Mouse (Mus musculus) mammary gland, adult 2 months (tissue): ENCODE results near the gene Tnpo2. TPM values are rescaled to one million over a fixed set of nuclear protein-coding genes. Genes with fewer than 3 reads are reported as not detected.

ENCODE experiments used
- polyA plus RNA-seq: library from polyadenylated mRNA; depleted of rRNA; stranded (reverse); fragments of >200 nt; gene quantifications from 2 replicates; pipeline ENCODE4 v1.2.3, GENCODE M21; 2012; ENCODE audit warnings: low replicate concordance; rRNA removed

The Tnpo2 gene
- polyA plus RNA-seq: 63.6 and 82.2 TPM in 2 replicates

DNA sequence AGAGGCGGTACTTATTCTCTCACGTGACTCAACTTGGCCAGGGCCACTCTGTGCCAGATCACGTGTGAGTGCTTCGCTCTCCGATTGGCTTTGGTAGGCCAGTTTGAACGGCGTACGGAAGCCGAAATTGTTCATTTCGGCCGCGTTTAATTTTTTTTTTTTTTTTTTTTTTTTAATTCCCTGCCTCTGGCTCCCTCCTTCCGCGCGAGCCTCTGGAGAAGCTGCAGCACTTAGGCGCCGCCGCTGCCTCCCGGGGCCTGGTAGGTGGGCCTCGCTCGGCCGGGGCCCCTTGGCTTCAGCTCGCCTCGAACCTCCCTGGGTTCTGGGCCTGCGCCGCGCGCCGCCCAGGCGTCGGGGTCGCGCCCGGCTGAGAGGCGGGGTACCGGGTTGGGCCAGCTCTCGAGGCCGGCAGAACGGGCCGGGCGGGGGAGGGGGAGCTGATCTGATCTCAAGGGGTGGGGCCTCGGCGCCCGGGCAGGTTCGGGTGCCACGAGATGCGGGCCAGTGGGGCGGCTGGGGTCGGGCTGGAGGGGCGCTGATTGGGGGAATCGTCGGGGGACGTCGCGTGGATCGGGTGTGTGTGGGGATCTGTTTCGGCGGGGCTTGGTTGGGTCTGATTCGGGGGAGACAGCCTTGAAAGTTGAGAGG lies at the start of gene Tnpo2:
Tnpo2 (plus strand) TSS at position 198 of the 648 bp plus-strand sequence.

DNA sequence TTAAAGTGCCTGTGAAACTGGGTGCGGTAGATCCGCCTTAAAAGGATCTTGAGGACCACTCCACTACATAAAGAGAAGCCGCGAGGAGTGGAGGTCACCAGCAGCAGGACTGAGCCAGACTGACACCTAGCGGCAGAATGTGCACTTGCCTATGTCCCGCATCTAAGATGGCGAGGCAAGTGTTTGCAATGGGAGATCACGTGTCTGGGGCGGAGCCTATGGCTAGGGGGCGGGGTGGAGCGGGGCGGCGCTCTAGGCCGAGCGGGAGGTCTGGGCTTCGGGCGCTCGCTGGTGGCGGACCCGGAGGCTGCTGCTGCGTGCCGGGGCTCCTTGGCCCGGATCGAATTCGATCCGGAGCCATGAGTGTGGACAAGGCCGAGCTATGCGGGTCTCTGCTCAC lies 46.4 kb upstream of the Tnpo2 start, which contains the start of gene Hook2:
Hook2 (plus strand) TSS at position 255 of the 400 bp plus-strand sequence.

DNA sequence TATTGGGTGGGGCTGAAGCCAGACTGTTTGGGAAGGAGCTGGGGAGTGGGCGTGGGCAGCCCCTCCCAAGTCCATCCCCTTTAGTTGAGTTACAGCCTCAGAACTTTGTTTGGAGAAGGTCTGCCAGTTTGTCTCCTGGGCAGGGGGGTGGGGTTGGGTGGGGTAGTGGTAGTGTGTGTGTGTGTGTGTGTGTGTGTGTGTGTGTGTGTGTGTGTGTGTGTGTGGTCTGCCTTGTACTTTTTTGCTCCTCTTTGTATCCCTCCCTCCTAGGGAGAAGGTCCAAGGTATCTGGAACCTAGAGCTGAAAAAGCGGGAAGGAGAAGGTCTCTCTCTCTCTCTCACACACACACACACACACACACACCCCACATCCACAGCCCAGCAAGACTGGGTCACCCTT lies 22.3 kb upstream of the Tnpo2 start, which contains the start of gene Best2:
Best2 (minus strand) TSS at position 101 of the 400 bp plus-strand sequence.

DNA sequence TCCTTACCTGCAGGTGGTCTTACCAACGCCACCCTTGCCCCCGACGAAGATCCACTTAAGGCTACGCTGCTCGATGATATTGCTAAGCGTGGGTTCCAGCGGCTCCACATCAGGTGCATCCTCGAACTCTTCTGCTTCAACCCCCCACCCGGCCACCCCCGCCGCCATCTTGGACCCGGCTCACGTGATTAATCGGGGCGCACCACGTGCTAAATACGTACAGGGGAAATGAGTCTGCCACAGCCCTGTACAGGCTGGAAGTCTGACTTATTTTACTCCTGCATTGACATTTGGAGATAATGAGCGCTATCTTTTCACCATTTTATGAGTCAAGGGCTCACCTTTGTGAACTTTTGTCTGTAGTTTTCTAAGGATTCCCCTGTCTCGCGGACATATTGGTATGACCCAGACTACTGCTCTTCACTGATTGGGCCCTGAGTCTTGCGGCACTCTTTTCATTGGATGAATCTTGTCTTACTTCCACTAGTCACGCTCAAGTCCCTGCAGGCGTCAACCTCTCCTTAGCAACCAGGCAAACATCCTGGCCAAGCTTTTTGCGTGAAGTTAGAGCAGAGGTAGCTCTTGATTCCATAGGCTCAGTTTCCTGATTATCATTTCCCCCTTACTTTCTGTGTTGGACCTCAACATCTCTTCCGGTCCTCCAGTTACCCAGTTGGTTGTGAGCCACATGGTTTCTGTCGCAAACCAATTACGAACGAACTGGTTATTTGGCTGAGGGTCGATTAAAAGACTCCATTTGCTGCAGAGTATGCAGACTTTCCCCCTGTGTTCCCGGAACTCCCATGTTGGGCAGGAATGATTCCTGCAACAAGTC lies 11.4 kb upstream of the Tnpo2 start, which contains the start of gene Asna1:
Asna1 (minus strand) TSS at position 184 of the 835 bp plus-strand sequence.

DNA sequence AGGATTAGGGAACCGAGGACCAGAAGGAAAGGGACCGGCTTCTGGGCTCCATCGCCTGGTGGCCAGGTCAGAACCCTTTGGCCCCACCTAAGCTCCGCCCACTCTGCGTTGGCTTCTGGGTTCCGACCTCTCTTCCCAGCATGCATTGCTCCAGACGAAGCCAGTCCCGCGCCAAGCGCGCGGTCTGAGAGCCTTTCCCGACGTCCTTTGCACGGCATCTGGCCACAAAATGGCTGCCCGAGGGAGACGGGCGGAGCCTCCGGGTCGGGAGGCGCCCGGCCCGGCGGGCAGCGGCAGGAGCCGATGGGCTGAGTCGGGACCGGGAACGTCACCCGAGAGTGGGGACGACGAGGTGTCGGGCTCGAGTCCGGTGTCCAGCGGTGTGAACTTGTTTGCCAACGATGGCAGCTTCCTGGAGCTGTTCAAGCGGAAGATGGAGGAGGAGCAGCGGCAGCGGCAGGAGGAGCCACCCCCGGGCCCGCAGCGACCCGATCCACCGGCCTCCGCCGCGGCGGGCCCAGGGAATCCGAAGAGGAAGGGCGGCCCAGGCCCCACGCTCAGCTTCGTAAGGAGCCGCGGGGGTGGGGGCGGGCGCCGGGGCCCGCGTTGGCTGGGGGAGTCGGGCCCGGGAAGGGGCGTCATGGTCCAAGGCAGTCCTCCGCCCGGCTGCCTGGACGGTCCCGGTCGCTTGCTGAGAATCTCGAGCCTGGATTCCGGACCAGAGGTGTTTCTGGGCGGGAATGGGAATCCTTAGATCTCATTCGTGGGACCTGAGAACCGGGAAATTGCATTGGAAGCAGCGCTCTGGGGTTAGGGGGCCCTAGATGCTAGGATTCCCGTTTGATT lies 9.8 kb upstream of the Tnpo2 start, which contains the start of gene Trir:
Trir (plus strand) TSS at position 154 of the 846 bp plus-strand sequence.

DNA sequence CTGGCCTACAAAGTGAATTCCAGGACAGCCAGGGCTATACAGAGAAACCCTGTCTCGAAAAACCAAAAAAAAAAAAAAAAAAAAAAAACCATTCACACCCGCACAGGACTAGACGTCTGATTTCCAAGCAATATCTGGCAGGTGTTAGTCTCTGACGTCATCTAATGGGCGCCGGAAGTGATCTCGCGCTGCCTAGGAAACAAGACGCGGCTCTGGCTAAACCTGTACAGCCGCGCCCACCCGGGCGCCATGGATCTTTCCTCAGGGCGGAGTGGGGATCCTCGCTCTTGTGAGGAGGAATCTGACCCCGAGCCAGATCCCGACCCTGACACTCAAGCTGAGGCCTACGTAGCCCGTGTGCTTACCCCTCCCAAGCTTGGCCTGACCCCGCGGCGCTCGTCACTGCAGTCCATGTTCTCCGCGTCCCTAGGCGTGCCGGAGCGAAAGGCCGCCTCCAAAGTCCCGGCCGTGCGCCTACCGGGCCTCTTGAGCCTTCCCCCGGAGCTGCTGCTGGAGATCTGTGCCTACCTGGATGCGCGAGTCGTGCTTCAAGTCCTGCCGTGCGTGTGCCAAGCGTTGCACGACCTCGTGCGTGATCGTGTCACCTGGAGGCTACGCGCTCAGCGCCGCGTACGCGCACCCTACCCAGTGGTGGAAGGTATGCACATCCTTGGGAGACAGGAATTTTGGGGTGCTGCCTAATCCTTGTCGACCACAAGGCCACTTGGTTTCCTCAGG lies 23.3 kb downstream of the Tnpo2 start, which contains the start of gene Fbxw9:
Fbxw9 (plus strand) TSS at position 177 of the 738 bp plus-strand sequence.

DNA sequence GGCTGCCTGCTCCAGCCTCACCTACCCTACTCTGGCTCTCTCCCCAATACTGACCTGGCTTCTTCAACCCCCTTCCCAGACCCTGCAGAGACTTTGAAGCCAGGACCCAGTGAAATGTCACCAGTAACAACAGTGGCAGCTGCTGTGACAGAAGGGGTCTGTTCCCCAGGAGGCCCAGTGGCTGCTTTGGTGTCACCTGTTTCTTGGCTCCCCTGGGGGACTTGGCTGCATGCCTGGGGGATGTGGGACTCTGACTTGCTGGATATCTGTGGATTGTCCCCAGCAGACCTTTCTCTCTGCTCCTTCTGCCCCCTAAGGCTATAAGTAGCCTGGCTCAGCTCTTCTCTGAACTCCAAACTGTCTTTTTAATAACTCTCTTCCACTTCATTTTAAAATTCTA lies 31.3 kb downstream of the Tnpo2 start, which contains the start of gene Gm5741:
Gm5741 (minus strand) TSS at position 1 of the 400 bp plus-strand sequence.

DNA sequence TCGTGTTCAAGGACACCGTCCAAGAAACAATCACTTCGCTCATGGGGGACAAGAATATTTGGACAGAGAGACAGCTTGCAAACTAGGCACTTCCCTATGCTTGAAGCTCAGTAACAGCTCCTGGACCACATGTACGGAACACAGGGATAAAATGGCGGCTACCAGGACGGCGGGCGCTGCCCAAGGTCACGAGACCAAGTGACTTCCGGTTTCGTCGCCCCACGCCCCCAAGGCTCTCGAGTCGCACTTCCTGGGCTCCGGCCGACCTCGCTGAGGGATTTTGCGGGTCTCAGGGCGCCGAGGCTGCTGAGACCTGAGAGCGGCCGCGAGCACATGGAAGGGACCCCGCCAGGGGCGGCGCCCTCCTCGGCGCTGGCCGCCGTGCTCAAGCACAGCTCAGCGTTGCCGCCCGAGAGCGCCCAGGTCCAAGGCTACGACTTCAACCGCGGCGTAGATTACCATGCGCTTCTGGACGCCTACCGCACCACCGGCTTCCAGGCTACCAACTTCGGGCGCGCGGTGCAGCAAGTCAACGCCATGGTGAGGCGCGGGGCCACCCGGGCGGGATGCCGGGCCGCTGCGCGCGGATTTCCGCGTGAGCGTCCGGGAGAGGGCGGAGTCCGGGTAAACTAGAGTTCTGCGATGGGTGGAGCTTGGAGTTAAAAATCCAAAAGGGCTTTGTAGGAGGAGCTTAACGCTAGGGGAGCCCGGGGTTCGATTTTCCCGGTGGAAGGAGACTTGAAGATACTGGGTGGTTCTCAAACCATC lies 35.0 kb downstream of the Tnpo2 start, which contains the start of gene Dhps:
Dhps (plus strand) TSS at position 244 of the 768 bp plus-strand sequence.

DNA sequence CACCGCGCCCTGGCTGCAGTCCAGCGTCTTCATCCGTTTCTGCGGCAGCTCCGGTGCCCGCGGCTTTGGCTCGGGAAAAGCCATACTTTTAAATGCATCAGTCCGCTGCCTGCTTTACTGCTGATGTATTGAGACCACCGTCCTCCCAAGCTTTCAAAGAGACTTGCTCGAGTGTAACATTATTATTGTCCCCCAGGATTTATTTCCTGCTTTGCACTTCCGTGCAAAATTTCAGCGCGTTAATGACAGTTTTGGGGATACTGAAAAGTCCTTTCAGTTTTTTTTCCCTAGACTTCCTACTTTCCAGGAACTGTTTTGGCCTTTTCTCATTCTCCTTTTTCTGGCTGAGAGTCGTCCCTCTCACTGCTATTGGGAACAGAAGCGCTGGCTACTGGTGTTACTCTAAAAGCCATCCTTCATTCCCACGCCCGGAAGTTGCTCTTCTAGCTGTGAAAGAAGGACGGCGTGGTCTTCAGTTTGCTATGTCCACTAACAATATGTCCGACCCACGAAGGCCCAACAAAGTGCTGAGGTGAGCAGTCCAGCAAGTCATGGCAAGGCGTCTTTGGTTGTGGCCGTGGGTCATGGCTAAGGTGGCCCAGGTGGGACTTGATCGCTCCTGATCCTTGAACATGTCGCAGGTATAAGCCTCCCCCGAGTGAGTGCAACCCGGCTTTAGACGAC lies 44.0 kb downstream of the Tnpo2 start, which contains the start of gene Wdr83os:
Wdr83os (plus strand) TSS at position 209 of the 684 bp plus-strand sequence.

DNA sequence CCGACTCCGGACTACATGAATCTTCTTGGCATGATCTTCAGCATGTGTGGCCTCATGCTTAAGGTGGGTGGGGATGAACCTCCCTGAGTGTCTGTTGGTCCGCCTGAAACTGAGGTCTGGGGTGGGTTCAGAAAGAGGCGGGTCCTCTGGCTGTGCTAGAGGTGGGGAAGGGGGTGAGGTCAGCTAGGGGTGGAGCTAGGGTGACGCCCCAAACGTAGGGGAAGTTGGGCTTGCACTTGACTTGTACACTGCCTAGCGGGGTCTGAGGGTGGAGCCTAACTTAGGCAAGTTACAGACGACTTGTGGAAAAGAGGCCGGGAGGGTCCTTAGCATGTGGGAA lies 44.5 kb downstream of the Tnpo2 start, which contains the start of gene Wdr83:
Wdr83 (minus strand) TSS at position 91 of the 340 bp plus-strand sequence.

DNA sequence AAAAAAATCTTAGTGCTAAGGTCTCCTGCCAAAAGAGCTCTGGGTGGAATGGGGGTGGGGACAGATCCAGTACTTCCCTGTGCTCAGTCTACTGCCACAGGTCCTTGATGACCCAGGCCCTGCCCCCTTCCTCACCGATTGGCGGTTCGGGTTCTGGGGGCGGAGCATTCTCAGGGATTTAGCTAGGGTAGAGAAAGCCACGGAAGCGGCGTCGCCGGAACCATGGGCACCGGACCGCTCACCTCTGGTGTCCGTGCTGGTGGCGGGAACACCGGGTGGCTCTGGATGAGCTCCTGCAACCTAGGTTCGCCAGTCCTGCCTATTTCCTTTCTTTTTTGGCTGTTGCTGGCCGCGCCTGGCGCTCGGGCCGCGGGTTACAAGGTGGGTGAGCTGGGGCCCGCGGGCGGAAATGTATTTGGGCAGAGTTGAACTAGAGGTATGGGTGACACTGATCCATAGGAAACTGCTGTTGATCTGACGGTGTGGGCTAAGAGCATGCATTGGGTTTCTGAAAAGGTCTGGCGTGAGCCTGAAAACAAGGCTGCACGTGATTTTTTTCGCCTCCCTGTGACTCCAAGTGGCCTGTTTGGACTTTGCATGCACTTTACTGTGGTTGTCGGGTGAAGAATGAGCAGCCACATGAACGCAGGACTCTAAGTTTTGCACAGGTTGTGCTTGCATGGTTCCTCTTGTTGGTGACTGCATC lies 46.5 kb downstream of the Tnpo2 start, which contains the start of gene Man2b1:
Man2b1 (plus strand) TSS at position 163 of the 706 bp plus-strand sequence.

Other genes with a start within 250 kb of the Tnpo2 start
- 59.5 and 91.6 TPM in 2 replicates for gene Nfix, start 236.6 kb upstream of the Tnpo2 start, polyA plus RNA-seq
- 2.4 and 2.9 TPM in 2 replicates for gene Dand5, start 214.1 kb upstream of the Tnpo2 start, polyA plus RNA-seq
- gene Gadd45gip1, start 205.4 kb upstream of the Tnpo2 start, polyA plus RNA-seq: 13.8 and 69.9 TPM in 2 replicates
- 82.5 and 118 TPM in 2 replicates for gene Rad23a, start 196.2 kb upstream of the Tnpo2 start, polyA plus RNA-seq
- 159 and 214 TPM in 2 replicates for gene Calr, start 190.0 kb upstream of the Tnpo2 start, polyA plus RNA-seq
- gene Farsa, start 179.9 kb upstream of the Tnpo2 start, polyA plus RNA-seq: 45.3 and 57.4 TPM in 2 replicates
- 0.81 and 0.99 TPM in 2 replicates for gene Syce2, start 164.8 kb upstream of the Tnpo2 start, polyA plus RNA-seq
- gene Gcdh, start 143.0 kb upstream of the Tnpo2 start, polyA plus RNA-seq: 105 and 190 TPM in 2 replicates
- gene Klf1, start 135.0 kb upstream of the Tnpo2 start, polyA plus RNA-seq: 0.16 and 0.51 TPM in 2 replicates
- 41.2 and 44.9 TPM in 2 replicates for gene Dnase2a, start 128.4 kb upstream of the Tnpo2 start, polyA plus RNA-seq
- gene Mast1, start 99.6 kb upstream of the Tnpo2 start, polyA plus RNA-seq: 0.14 and 0.35 TPM in 2 replicates
- not detected in 2 replicates for gene Rtbdn, start 89.9 kb upstream of the Tnpo2 start, polyA plus RNA-seq
- gene Gm49661, start 67.5 kb upstream of the Tnpo2 start, polyA plus RNA-seq: 2.1 TPM in 1 of 2 replicates, not detected in the other
- gene Prdx2, start 67.3 kb upstream of the Tnpo2 start, polyA plus RNA-seq: 111 and 179 TPM in 2 replicates
- 44.4 and 48.4 TPM in 2 replicates for gene Rnaseh2a, start 67.1 kb upstream of the Tnpo2 start, polyA plus RNA-seq
- 50.5 and 206 TPM in 2 replicates for gene Junb, start 58.2 kb upstream of the Tnpo2 start, polyA plus RNA-seq
- 7.7 and 9.8 TPM in 2 replicates for gene Hook2, start 46.3 kb upstream of the Tnpo2 start, polyA plus RNA-seq
- 0.11 TPM in 1 of 2 replicates, not detected in the other for gene Best2, start 22.4 kb upstream of the Tnpo2 start, polyA plus RNA-seq
- 106 and 148 TPM in 2 replicates for gene Asna1, start 11.6 kb upstream of the Tnpo2 start, polyA plus RNA-seq
- gene Trir, start 10.1 kb upstream of the Tnpo2 start, polyA plus RNA-seq: 44.8 and 82.2 TPM in 2 replicates
- gene Fbxw9, start 23.1 kb downstream of the Tnpo2 start, polyA plus RNA-seq: 39.5 and 40.0 TPM in 2 replicates
- not detected in 2 replicates for gene Gm5741, start 31.1 kb downstream of the Tnpo2 start, polyA plus RNA-seq
- 37.4 and 72.8 TPM in 2 replicates for gene Dhps, start 34.8 kb downstream of the Tnpo2 start, polyA plus RNA-seq
- 123 and 209 TPM in 2 replicates for gene Wdr83os, start 43.8 kb downstream of the Tnpo2 start, polyA plus RNA-seq
- 25.9 and 27.9 TPM in 2 replicates for gene Wdr83, start 44.4 kb downstream of the Tnpo2 start, polyA plus RNA-seq
- gene Man2b1, start 46.4 kb downstream of the Tnpo2 start, polyA plus RNA-seq: 95.4 and 120 TPM in 2 replicates
- gene Zfp791, start 86.2 kb downstream of the Tnpo2 start, polyA plus RNA-seq: 0.25 and 0.57 TPM in 2 replicates
- not detected in 2 replicates for gene Cks1brt, start 115.0 kb downstream of the Tnpo2 start, polyA plus RNA-seq
- gene Olfr371, start 189.1 kb downstream of the Tnpo2 start, polyA plus RNA-seq: not detected in 2 replicates